Mouse (Mus musculus) MEL (cell line): Measurements from ENCODE around the gene Olfr1222. TPM values are rescaled to one million over a fixed set of nuclear protein-coding genes. Genes with fewer than 3 reads are reported as not detected.

ENCODE experiments used
- DNase-seq: peaks from one replicate; pipeline ENCODE4 v3.0.0; 2011; ENCODE audit warnings: low read depth, low spot score
- H3K27ac ChIP-seq: 2 replicates; pipeline ENCODE4 v1.5.1; 2012; ENCODE audit warnings: low read depth, mild to moderate bottlenecking, control low read depth, low read length, moderate library complexity; ENCODE audit not compliant: control insufficient read depth
- H3K27me3 ChIP-seq, 2 experiments: fragments of 150-350 bp in 1 of 2; sonication (generic) in 1 of 2; 2 replicates each; pipeline ENCODE4 v1.6.1; 2012; ENCODE audit warnings: low read length in 2 of 2, mild to moderate bottlenecking in 2 of 2, improper control_type of control experiment in 1 of 2, moderate library complexity in 1 of 2; ENCODE audit not compliant: insufficient read depth in 2 of 2, control insufficient read depth in 1 of 2
- H3K36me3 ChIP-seq, 2 experiments: 2 replicates each; pipeline ENCODE4 v1.6.1; 2012 to 2014; ENCODE audit warnings: low read length in 2 of 2, improper control_type of control experiment in 1 of 2, inconsistent platforms in 1 of 2, mild to moderate bottlenecking in 1 of 2; ENCODE audit not compliant: insufficient read depth in 2 of 2, control insufficient read depth in 1 of 2
- H3K4me1 ChIP-seq, 2 experiments: fragments of 150-350 bp in 1 of 2; sonication (generic) in 1 of 2; 2 replicates each; pipeline ENCODE4 v1.6.1; 2012; ENCODE audit warnings: low read length in 2 of 2, improper control_type of control experiment in 1 of 2, mild to moderate bottlenecking in 1 of 2; ENCODE audit not compliant: insufficient read depth in 2 of 2, control insufficient read depth in 1 of 2
- H3K4me3 ChIP-seq, 2 experiments: fragments of 150-350 bp in 1 of 2; sonication (generic) in 1 of 2; 2 replicates each; pipeline ENCODE4 v1.5.1; 2012; ENCODE audit warnings: low read depth in 2 of 2, low read length in 2 of 2, mild to moderate bottlenecking in 2 of 2, moderate library complexity in 2 of 2, control low read depth in 1 of 2, improper control_type of control experiment in 1 of 2; ENCODE audit not compliant: control insufficient read depth in 1 of 2, insufficient read depth in 1 of 2
- H3K79me2 ChIP-seq: 2 replicates; pipeline ENCODE4 v1.6.1; 2012; ENCODE audit warnings: mild to moderate bottlenecking, low read length, moderate library complexity; ENCODE audit not compliant: control insufficient read depth, poor library complexity, insufficient read depth
- H3K9ac ChIP-seq: 2 replicates; pipeline ENCODE4 v1.6.1; 2012; ENCODE audit warnings: low read depth, mild to moderate bottlenecking, control low read depth, low read length, moderate library complexity; ENCODE audit not compliant: control insufficient read depth, poor library complexity, severe bottlenecking
- H3K9me3 ChIP-seq: fragments of 150-350 bp; sonication (generic); replicated peaks from 2 replicates; pipeline ENCODE4 v1.6.1; 2012; ENCODE audit warnings: mild to moderate bottlenecking, low read length, improper control_type of control experiment, moderate library complexity; ENCODE audit not compliant: insufficient read depth
- BHLHE40 ChIP-seq: IDR thresholded peaks from 2 replicates; pipeline ENCODE4 v1.6.1; 2012; ENCODE audit warnings: low read depth, mild to moderate bottlenecking, inconsistent platforms, low read length, improper control_type of control experiment, borderline replicate concordance
- CHD2 ChIP-seq: IDR thresholded peaks from 2 replicates; pipeline ENCODE4 v1.6.1; 2011; ENCODE audit warnings: low read length, improper control_type of control experiment
- CTCF ChIP-seq, 3 experiments: IDR thresholded peaks in 2 of 3; conservative IDR thresholded peaks in 1 of 3; 2 replicates each; pipeline ENCODE4 v1.5.1; 2011 to 2012; ENCODE audit warnings: low read length in 3 of 3, low read depth in 2 of 3, mild to moderate bottlenecking in 2 of 3, improper control_type of control experiment in 1 of 3, inconsistent platforms in 1 of 3, mixed read lengths in 1 of 3, moderate library complexity in 1 of 3; ENCODE audit not compliant: control insufficient read depth in 1 of 3, insufficient read depth in 1 of 3, poor library complexity in 1 of 3, severe bottlenecking in 1 of 3
- E2F4 ChIP-seq: IDR thresholded peaks from 2 replicates; pipeline ENCODE4 v1.6.1; 2011; ENCODE audit warnings: low read depth, low read length, improper control_type of control experiment, borderline replicate concordance
- ELF1 ChIP-seq: IDR thresholded peaks from 2 replicates; pipeline ENCODE4 v1.6.1; 2014; ENCODE audit warnings: low read depth, mild to moderate bottlenecking, inconsistent platforms, low read length, improper control_type of control experiment, moderate library complexity
- EP300 ChIP-seq, 2 experiments: IDR thresholded peaks; 2 replicates each; pipeline ENCODE4 v1.6.1; 2011; ENCODE audit warnings: improper control_type of control experiment in 2 of 2, low read length in 2 of 2, low read depth in 1 of 2, mild to moderate bottlenecking in 1 of 2
- ETS1 ChIP-seq: IDR thresholded peaks from 2 replicates; pipeline ENCODE4 v1.6.1; 2012; ENCODE audit warnings: low read depth, mild to moderate bottlenecking, inconsistent platforms, low read length, improper control_type of control experiment, moderate library complexity
- GATA1 ChIP-seq: IDR thresholded peaks from 2 replicates; pipeline ENCODE4 v1.6.1; 2011; ENCODE audit warnings: low read depth, low read length, improper control_type of control experiment
- HCFC1 ChIP-seq: IDR thresholded peaks from 2 replicates; pipeline ENCODE4 v1.6.1; 2012; ENCODE audit warnings: low read depth, mild to moderate bottlenecking, inconsistent platforms, low read length, improper control_type of control experiment, moderate library complexity
- JUND ChIP-seq: IDR thresholded peaks from 2 replicates; pipeline ENCODE4 v1.6.1; 2011; ENCODE audit warnings: low read depth, mild to moderate bottlenecking, improper control_type of control experiment, low read length
- KAT2A ChIP-seq: conservative IDR thresholded peaks from 2 replicates; pipeline ENCODE4 v1.6.1; 2012; ENCODE audit warnings: low read depth, low read length, improper control_type of control experiment, inconsistent platforms
- MAX ChIP-seq: IDR thresholded peaks from 2 replicates; pipeline ENCODE4 v1.6.1; 2011; ENCODE audit warnings: low read length, improper control_type of control experiment
- MAZ ChIP-seq: IDR thresholded peaks from 2 replicates; pipeline ENCODE4 v1.6.1; 2012; ENCODE audit warnings: low read depth, mild to moderate bottlenecking, inconsistent platforms, low read length, improper control_type of control experiment
- MEF2A ChIP-seq: IDR thresholded peaks from 2 replicates; pipeline ENCODE4 v1.6.1; 2014; ENCODE audit warnings: low read depth, mild to moderate bottlenecking, inconsistent platforms, low read length, improper control_type of control experiment; ENCODE audit not compliant: poor library complexity, insufficient replicate concordance, severe bottlenecking; ENCODE audit errors: extremely low read depth
- MXI1 ChIP-seq: IDR thresholded peaks from 2 replicates; pipeline ENCODE4 v1.6.1; 2011; ENCODE audit warnings: mild to moderate bottlenecking, low read depth, low read length, improper control_type of control experiment
- MYB ChIP-seq: IDR thresholded peaks from 2 replicates; pipeline ENCODE4 v1.6.1; 2011; ENCODE audit warnings: mild to moderate bottlenecking, low read depth, low read length, improper control_type of control experiment
- MYC ChIP-seq: IDR thresholded peaks from 2 replicates; pipeline ENCODE4 v1.6.1; 2011; ENCODE audit warnings: low read depth, mild to moderate bottlenecking, low read length, improper control_type of control experiment, moderate library complexity
- NELFE ChIP-seq: IDR thresholded peaks from 2 replicates; pipeline ENCODE4 v1.6.1; 2011; ENCODE audit warnings: low read depth, low read length, improper control_type of control experiment
- POLR2A ChIP-seq, 2 experiments: IDR thresholded peaks; 2 replicates each; pipeline ENCODE4 v1.6.1; 2011 to 2012; ENCODE audit warnings: low read length in 2 of 2, mild to moderate bottlenecking in 2 of 2, control low read depth in 1 of 2, improper control_type of control experiment in 1 of 2, low read depth in 1 of 2, moderate library complexity in 1 of 2; ENCODE audit not compliant: control insufficient read depth in 1 of 2, insufficient read depth in 1 of 2, poor library complexity in 1 of 2
- POLR2AphosphoS2 ChIP-seq: IDR thresholded peaks from 2 replicates; pipeline ENCODE4 v1.6.1; 2011; ENCODE audit warnings: low read length, improper control_type of control experiment
- RCOR1 ChIP-seq: IDR thresholded peaks from 2 replicates; pipeline ENCODE4 v1.6.1; 2012; ENCODE audit warnings: low read depth, mild to moderate bottlenecking, inconsistent platforms, low read length, improper control_type of control experiment
- SMC3 ChIP-seq: IDR thresholded peaks from 2 replicates; pipeline ENCODE4 v1.6.1; 2011; ENCODE audit warnings: low read depth, low read length, improper control_type of control experiment
- TAL1 ChIP-seq: IDR thresholded peaks from 2 replicates; pipeline ENCODE4 v1.6.1; 2012; ENCODE audit warnings: mild to moderate bottlenecking, inconsistent platforms, low read length, moderate library complexity, mixed read lengths
- TCF12 ChIP-seq: IDR thresholded peaks from 2 replicates; pipeline ENCODE4 v1.6.1; 2014; ENCODE audit warnings: low read depth, mild to moderate bottlenecking, inconsistent platforms, low read length, improper control_type of control experiment, moderate library complexity
- UBTF ChIP-seq: IDR thresholded peaks from 2 replicates; pipeline ENCODE4 v1.6.1; 2012; ENCODE audit warnings: low read depth, mild to moderate bottlenecking, inconsistent platforms, low read length, improper control_type of control experiment, moderate library complexity, borderline replicate concordance; ENCODE audit not compliant: insufficient read depth
- USF1 ChIP-seq: IDR thresholded peaks from 2 replicates; pipeline ENCODE4 v1.6.1; 2014; ENCODE audit warnings: low read depth, mild to moderate bottlenecking, inconsistent platforms, low read length, improper control_type of control experiment, moderate library complexity
- USF2 ChIP-seq, 2 experiments: IDR thresholded peaks; 2 replicates each; pipeline ENCODE4 v1.6.1; 2011 to 2012; ENCODE audit warnings: improper control_type of control experiment in 2 of 2, low read length in 2 of 2, borderline replicate concordance in 1 of 2, inconsistent platforms in 1 of 2, low read depth in 1 of 2, mild to moderate bottlenecking in 1 of 2; ENCODE audit not compliant: insufficient read depth in 1 of 2
- ZC3H11A ChIP-seq: IDR thresholded peaks from 2 replicates; pipeline ENCODE4 v1.6.1; 2012; ENCODE audit warnings: low read depth, mild to moderate bottlenecking, inconsistent platforms, low read length, improper control_type of control experiment
- ZNF384 ChIP-seq: IDR thresholded peaks from 2 replicates; pipeline ENCODE4 v1.6.1; 2012; ENCODE audit warnings: low read depth, mild to moderate bottlenecking, inconsistent platforms, low read length, improper control_type of control experiment
- polyA plus RNA-seq, 2 experiments: library from polyadenylated mRNA; stranded (reverse) in 1 of 2; unstranded in 1 of 2; fragments of >175 nt in 1 of 2; fragments of >200 nt in 1 of 2; gene quantifications; 2 replicates each; pipeline versions ENCODE4 v1.2.1 to v1.2.4; 2012; ENCODE audit warnings: low replicate concordance in 2 of 2, low read depth in 1 of 2; ENCODE audit not compliant: insufficient read length in 2 of 2, insufficient read depth in 1 of 2, missing spikeins in 1 of 2
- total RNA-seq: library from RNA; depleted of rRNA; stranded (reverse); fragments of 300-350 nt; gene quantifications from 2 replicates; pipeline ENCODE4 v1.2.3, GENCODE M21; 2012

The Olfr1222 gene
- total and polyA plus RNA-seq, 3 experiments, result not detected

GRCm38 (mm10) chr2:89105651-89106050 lies 27.2 kb downstream of the Olfr1222 start:
- Histone ChIP-seq H3K4me3 (no peak overlapping the region), H3K9ac (no peak overlapping the region), H3K27me3 (no peaks in the 10 kb centered on the region), H3K27ac (no peak overlapping the region), H3K79me2 (no peaks in the 10 kb centered on the region), H3K4me1 (peaks cover 0 to 11% of the 10 kb centered on the region in 2 experiments; a peak in 2 of 4 replicates), H3K36me3 (no peaks in the 10 kb centered on the region), H3K9me3 (no peaks in the 10 kb centered on the region)
- no peak for DNase-seq
- TF ChIP-seq MAZ (no peak), HCFC1 (no peak), ETS1 (no peak), CHD2 (no peak), MAX (no peak), TCF12 (peak; percentile 66; the same call in 1 of the 2 replicates), POLR2A (IDR thresholded peaks at IDR 0.05; ENCODE audit: control insufficient read depth in 1 of 2, insufficient read depth in 1 of 2, low read depth in 1 of 2, low read length in 2 of 2, poor library complexity in 1 of 2) (no peak), MYC (no peak), RCOR1 (no peak), ZNF384 (no peak), TAL1 (no peak), BHLHE40 (no peak), MEF2A (no peak), EP300 (IDR thresholded peaks at IDR 0.05; ENCODE audit: low read depth in 1 of 2, low read length in 2 of 2) (peak in 1 of 2 experiments; percentile 60; a peak in 1 of 4 replicates)

DNA sequence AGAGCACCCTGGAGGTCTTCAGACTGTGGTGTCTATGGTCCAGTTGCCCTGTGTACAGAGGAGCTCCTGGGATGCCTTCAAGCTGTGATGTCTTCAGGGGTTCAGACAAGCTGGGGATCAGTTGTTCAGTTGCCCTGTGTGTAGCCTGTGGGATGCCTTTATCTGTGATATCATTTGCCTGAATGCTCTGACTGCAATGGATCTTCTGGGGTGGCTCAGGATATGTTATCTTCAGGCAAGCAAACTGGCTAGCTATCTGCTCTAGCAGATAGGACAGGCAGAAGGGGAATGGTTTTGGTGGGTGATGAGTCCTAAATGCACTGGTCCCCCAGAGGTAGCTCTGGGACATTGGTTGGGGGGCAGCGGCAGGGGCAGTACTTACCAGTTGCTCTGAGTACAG lies 39.0 kb downstream of the Olfr1222 start:
- H3K9me3 ChIP-seq, result no peaks in the 10 kb centered on the region
- TF ChIP-seq POLR2A (IDR thresholded peaks at IDR 0.05; ENCODE audit: control insufficient read depth in 1 of 2, insufficient read depth in 1 of 2, low read depth in 1 of 2, low read length in 2 of 2, poor library complexity in 1 of 2) (no peak), SMC3 (no peak), POLR2AphosphoS2 (no peak), ZC3H11A (no peak), ELF1 (no peak), EP300 (IDR thresholded peaks at IDR 0.05; ENCODE audit: low read depth in 1 of 2, low read length in 2 of 2) (peak; percentile 69 to 89), KAT2A (no peak), USF1 (no peak), ZNF384 (no peak), UBTF (no peak), GATA1 (peak; percentile 73), USF2 (IDR thresholded peaks at IDR 0.05; ENCODE audit: borderline replicate concordance in 1 of 2, insufficient read depth in 1 of 2, low read depth in 1 of 2, low read length in 2 of 2) (no peak), MXI1 (no peak), NELFE (no peak), ETS1 (0 out of 2 replicates have a peak, but pooled peaks have one; percentile 50), TCF12 (peak; percentile 92), HCFC1 (no peak), JUND (no peak), CTCF (IDR thresholded peaks at IDR 0.05 in 2 of 3, conservative IDR thresholded peaks at IDR 0.05 in 1 of 3; ENCODE audit: control insufficient read depth in 1 of 3, insufficient read depth in 1 of 3, low read depth in 2 of 3, low read length in 3 of 3, poor library complexity in 1 of 3, severe bottlenecking in 1 of 3) (no peak), MEF2A (no peak), MAZ (no peak), MYB (peak; percentile 53; the same call in 1 of the 2 replicates), E2F4 (no peak)
- peaks cover 0 to 5% of the 10 kb centered on the region in 2 experiments; a peak in 1 of 4 replicates for H3K4me1 ChIP-seq
- H3K4me3 ChIP-seq, result no peak overlapping the region
- H3K27ac ChIP-seq, result no peak overlapping the region
- peaks cover 0 to 3% of the 10 kb centered on the region in 2 experiments; a peak in 2 of 4 replicates for H3K36me3 ChIP-seq
- H3K27me3 ChIP-seq, result no peaks in the 10 kb centered on the region
- DNase-seq, result peak; percentile 34
- no peaks in the 10 kb centered on the region for H3K79me2 ChIP-seq
- H3K9ac ChIP-seq, result no peak overlapping the region
